ENCODE assay signal across 9 mouse cellular contexts in the genomic region with DNA sequence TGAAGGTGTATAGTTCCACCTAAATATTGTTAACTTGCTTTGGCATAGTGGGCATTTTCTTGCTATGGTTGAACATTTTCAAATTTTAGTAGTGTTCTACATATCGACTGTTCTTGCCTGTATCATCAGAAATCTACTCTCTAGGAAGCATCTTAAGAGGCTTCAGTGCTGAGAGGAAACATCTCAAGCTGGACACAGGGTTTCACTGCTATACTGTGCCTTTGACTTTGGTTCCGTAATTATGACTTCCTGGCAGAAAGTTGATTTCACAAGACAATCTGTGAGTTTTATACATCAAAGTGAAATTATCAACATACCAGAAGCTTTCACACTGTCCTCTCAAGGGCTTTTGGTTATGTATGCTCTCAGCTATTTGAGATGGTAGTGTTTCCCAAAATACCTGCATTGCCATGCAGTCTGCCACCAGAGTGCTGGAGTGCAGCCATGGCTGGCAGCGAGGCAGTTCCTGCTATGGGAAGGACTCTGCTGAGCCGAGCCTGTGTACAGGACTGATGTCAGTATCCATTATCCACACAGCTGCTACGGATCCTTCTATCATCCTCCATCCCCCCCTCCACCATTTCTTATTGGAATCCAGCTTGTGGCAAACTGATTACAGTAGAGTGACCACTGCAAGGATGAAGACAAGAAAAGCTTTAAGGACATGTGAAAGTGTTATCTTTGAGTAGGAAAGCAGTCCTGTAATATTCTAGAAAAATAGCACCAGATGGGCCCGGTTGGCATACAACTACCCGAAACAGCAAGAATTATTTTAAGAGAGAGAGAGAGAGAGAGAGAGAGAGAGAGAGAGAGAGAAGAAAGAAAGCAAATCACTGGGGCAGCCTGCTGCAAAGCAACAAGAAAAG.
A peak's percentile ranks its signal among the peaks of the same experiment; 100 is the strongest.
DNase-seq lines count a peak whose midpoint lies in the region; ATAC-seq and TF ChIP-seq lines count a peak whose summit lies in the region.
"Had no signal": no experiment of that assay in that cellular context is flagged by ENCODE, and none has a peak within 500 bp of the region (broad histone marks: within the 10 kb centered on the region; RNA-seq: fewer than 3 reads in every experiment).

No protein-coding gene starts in this region.

- no peaks in the 10 kb centered on the region for H3K36me3 ChIP-seq in heart, embryonic 11.5 days (ENCODE audit: control insufficient read depth, insufficient read depth, low read length)
- no peaks in the 10 kb centered on the region for H3K36me3 ChIP-seq in liver, embryonic 11.5 days (ENCODE audit: control insufficient read depth, insufficient read depth, low read length)
- H3K36me3 ChIP-seq in stomach, postnatal 0 days (ENCODE audit: control insufficient read depth, insufficient read depth, low read length) = no peaks in the 10 kb centered on the region
- H3K36me3 ChIP-seq: limb, embryonic 10.5 days had no signal

- no peak for TF ChIP-seq EP300 in stomach, postnatal 0 days (optimal IDR thresholded peaks at IDR 0.05)

- H3K9me3 ChIP-seq in heart, embryonic 11.5 days (replicated peaks; ENCODE audit: control insufficient read depth, low read length) = no peaks in the 10 kb centered on the region
- no peaks in the 10 kb centered on the region for H3K9me3 ChIP-seq in liver, embryonic 11.5 days (ENCODE audit: control insufficient read depth, low read length)
- H3K9me3 ChIP-seq in stomach, postnatal 0 days (ENCODE audit: control insufficient read depth, low read length) = no peaks in the 10 kb centered on the region
- H3K9me3 ChIP-seq: limb, embryonic 10.5 days had no signal

- ATAC-seq in heart, embryonic 11.5 days (replicated peaks; ENCODE audit: insufficient number of reproducible peaks, low FRiP score, low TSS enrichment) = no peak
- ATAC-seq in liver, embryonic 11.5 days (replicated peaks; ENCODE audit: low FRiP score) = no peak
- no peak for ATAC-seq in stomach, postnatal 0 days (ENCODE audit: low FRiP score, low TSS enrichment)

- DNase-seq in heart, adult 18-20 months = peak; percentile 60 to 70
- DNase-seq in gastrocnemius, adult 18-20 months (ENCODE audit: low spot score) = peak; percentile 37
- peak; percentile 84 for DNase-seq in layer of hippocampus, adult 9-11 months
- DNase-seq in right cerebral cortex, postnatal 25 days = peak; percentile 79
- no peak for DNase-seq in kidney, adult 18-20 months
- DNase-seq in liver, embryonic 11.5 days (ENCODE audit: low spot score) = no peak
- DNase-seq in stomach, postnatal 0 days (ENCODE audit: low spot score) = no peak

- no peak overlapping the region for H3K4me3 ChIP-seq in heart, embryonic 11.5 days (ENCODE audit: low read depth, low read length)
- no peak overlapping the region for H3K4me3 ChIP-seq in liver, embryonic 11.5 days (ENCODE audit: low read depth, low read length)
- H3K4me3 ChIP-seq in stomach, postnatal 0 days (ENCODE audit: low read depth, low read length) = no peak overlapping the region
- H3K4me3 ChIP-seq: limb, embryonic 10.5 days had no signal

- no peak overlapping the region for H3K27ac ChIP-seq in heart, embryonic 11.5 days (ENCODE audit: low read depth, low read length)
- no peak overlapping the region for H3K27ac ChIP-seq in liver, embryonic 11.5 days (ENCODE audit: low read depth, low read length)
- H3K27ac ChIP-seq in stomach, postnatal 0 days (replicated peaks) = no peak overlapping the region
- H3K27ac ChIP-seq: limb, embryonic 10.5 days had no signal

- H3K4me2 ChIP-seq in heart, embryonic 11.5 days = no peak overlapping the region
- no peak overlapping the region for H3K4me2 ChIP-seq in liver, embryonic 11.5 days
- H3K4me2 ChIP-seq in stomach, postnatal 0 days (replicated peaks; ENCODE audit: low read depth) = no peak overlapping the region

- H3K9ac ChIP-seq in heart, embryonic 11.5 days (ENCODE audit: low read depth, low read length) = no peak overlapping the region
- no peak overlapping the region for H3K9ac ChIP-seq in liver, embryonic 11.5 days (ENCODE audit: low read depth, low read length)
- no peak overlapping the region for H3K9ac ChIP-seq in stomach, postnatal 0 days (ENCODE audit: low read length)

- WGBS in heart, embryonic 11.5 days (ENCODE audit: insufficient replicate concordance) = 62% methylated on average over 7 of the region's 7 CpGs
- WGBS in liver, embryonic 11.5 days = 84% methylated on average over 7 of the region's 7 CpGs
- 76% methylated on average over 7 of the region's 7 CpGs for whole genome bisulfite sequencing in stomach, postnatal 0 days

- TF ChIP-seq CTCF in stomach, postnatal 0 days (IDR thresholded peaks at IDR 0.05; ENCODE audit: low read depth) = no peak

- H3K4me1 ChIP-seq in heart, embryonic 11.5 days (ENCODE audit: control insufficient read depth, insufficient read depth, low read length) = no peaks in the 10 kb centered on the region
- no peaks in the 10 kb centered on the region for H3K4me1 ChIP-seq in liver, embryonic 11.5 days (replicated peaks; ENCODE audit: control insufficient read depth, insufficient read depth, low read length)
- no peaks in the 10 kb centered on the region for H3K4me1 ChIP-seq in stomach, postnatal 0 days (replicated peaks; ENCODE audit: control insufficient read depth, insufficient read depth)
- H3K4me1 ChIP-seq: limb, embryonic 10.5 days had no signal

- H3K27me3 ChIP-seq in heart, embryonic 11.5 days (ENCODE audit: control insufficient read depth, insufficient read depth, low read length) = no peaks in the 10 kb centered on the region
- no peaks in the 10 kb centered on the region for H3K27me3 ChIP-seq in liver, embryonic 11.5 days (replicated peaks; ENCODE audit: control insufficient read depth, insufficient read depth, low read length)
- no peaks in the 10 kb centered on the region for H3K27me3 ChIP-seq in stomach, postnatal 0 days (ENCODE audit: control insufficient read depth, insufficient read depth, low read length)

Comparison
In these comparisons a context has a peak if more than half of its experiments do, and no peak if none do; other contexts are left out.
1. DNase-seq: peak in heart, adult 18-20 months (2 of 2), gastrocnemius, adult 18-20 months (single experiment), layer of hippocampus, adult 9-11 months (single experiment) and right cerebral cortex, postnatal 25 days (single experiment); none in kidney, adult 18-20 months (single experiment), liver, embryonic 11.5 days (single experiment) and stomach, postnatal 0 days (single experiment).